Mouse (Mus musculus): ENCODE measurements at regions not wholly inside any gene's neighbourhood (a gene's known extent, or its start where the extent isn't known, plus 50 kb on each side); places are given as distances from the start of the nearest gene placed in this dataset.

GRCm38 (mm10) chr9:61554611-61555010, 182.4 kb downstream of the Tle3 start:
- no peak for DNase-seq

DNA sequence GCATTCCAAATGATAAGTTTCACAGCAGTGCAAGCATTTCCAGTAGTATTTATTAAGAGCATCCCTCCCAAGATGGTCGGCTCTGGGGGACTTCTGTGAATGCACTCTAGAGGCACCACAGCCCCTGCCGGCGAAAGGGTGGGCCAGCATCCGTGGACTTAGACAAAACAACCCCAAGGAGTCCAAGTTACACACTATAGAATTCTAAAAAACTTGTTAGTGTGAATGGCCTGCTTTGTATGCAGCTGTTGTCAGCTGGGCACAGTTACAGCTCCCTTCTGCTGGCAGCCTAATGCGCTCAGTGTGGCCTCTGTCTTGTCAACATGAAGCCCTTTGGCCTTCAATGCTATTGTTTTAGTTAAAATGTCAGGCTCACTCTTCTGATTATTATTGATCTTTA, 181.5 kb downstream of the Tle3 start:
- DNase-seq: no peak

DNA sequence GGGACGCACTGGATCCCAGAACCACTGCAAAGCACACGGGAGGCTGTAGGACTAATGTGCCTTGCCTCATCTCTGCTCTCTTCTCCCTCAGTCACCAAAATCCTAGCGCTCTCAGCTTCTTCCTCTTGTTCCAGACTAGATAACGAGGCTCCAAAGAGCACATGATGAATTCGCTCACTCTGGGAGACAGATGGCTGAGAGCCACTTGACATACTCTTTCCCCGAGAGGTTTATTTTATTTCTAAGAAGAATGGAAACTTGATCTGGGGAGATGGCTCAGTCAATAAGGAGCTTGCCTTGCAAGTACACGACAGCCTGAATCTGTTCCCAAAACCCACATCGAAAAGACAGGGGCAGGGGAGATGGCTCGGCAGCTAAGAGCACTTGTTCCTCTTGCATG, 179.2 kb downstream of the Tle3 start:
- DNase-seq: no peak

DNA sequence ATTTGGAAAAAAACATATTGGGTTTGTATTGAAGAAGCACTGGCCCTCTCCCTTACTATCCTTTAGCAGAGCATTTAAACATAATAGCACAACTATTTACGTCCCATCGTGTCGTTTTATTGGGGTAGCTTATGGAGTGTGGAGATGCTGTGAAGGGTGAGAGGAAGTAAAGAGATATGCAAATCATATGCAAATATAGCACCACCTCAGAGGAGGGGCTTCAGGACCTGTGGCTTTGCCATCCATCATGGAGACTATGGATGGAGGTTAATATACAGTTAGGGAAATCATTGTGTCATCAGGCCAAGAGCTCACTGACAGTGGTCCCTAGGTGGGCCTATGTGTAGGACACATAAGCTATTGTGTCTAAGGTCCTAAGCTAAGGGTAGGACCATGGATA, 178.2 kb downstream of the Tle3 start:
- no peak for DNase-seq

GRCm38 (mm10) chr9:61549692-61550241, 177.6 kb downstream of the Tle3 start:
- no peak for DNase-seq

- no peak for DNase-seq
Measured at GRCm38 (mm10) chr9:61537316-61538189, 165.4 kb downstream of the Tle3 start.

GRCm38 (mm10) chr9:61533237-61533636, 161.1 kb downstream of the Tle3 start:
- DNase-seq: no peak

GRCm38 (mm10) chr9:61530263-61531045, 158.3 kb downstream of the Tle3 start:
- DNase-seq: no peak

GRCm38 (mm10) chr9:61528286-61528865, 156.2 kb downstream of the Tle3 start:
- no peak for DNase-seq

DNA sequence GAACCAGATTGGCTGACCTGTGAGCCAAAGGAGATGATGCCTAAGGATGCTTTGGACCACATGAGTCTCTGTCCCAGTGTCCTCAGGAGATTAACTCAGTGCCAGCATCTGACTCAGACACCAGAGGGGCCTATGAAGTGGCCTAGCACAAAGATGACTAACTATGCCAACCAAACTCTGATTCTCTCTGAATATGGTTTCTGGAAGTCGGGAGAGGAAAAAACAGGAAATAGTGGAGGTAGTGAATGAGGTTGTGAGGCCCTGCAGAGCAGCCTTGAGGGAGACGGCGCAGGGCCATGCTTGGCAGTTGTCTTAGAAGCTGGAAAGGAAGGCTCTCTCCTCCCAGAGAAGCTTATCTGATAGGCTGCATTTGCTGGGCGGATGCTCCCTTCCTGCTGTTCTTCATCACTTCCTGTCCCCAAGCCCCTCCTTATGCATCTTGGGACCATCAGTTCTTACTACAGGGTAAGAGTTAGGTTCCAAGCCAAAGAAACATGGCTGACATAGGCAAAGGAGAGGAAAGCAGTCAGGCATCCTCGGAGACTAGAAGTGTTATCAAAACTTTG, 155.4 kb downstream of the Tle3 start:
- no peak for DNase-seq

DNA sequence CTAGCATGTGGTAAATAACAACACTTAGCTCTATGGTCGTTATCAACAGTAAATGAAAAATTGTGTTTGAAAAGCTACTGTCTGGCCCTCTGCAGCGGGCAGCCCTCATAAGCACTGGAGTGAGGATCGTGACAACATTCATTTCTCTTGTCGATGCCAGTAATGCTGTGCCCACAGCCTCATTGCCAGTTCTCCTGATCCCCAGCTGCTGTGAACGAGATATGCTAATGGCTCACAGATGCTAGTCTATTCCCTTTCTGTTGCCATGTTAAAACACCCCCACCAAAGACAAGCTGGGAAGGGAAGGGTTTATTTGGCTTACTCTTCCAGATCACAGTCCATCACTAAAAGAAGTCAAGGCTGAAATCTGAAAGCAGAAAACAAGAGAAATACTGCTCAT, 148.0 kb downstream of the Tle3 start:
- no peak for DNase-seq

DNA sequence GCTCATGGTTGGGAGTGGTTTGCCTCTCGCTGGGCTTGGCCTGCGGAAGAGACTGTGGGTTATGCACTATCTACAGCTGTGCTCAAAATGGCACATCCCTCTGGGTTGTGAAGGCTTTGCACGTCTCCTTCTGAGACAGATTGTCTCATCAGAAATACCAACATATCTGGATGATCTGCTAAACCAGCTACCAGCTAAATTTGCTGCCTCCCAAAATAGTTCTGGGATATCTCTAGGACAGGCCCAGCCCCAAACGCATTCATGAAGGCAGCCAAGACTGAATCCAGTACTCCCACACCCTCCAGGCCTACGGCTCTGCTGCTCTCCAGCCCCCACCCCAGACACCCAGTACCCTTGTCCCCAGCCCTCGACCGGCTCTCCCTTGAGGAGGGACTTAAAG, 145.7 kb downstream of the Tle3 start:
- no peak for DNase-seq

DNA sequence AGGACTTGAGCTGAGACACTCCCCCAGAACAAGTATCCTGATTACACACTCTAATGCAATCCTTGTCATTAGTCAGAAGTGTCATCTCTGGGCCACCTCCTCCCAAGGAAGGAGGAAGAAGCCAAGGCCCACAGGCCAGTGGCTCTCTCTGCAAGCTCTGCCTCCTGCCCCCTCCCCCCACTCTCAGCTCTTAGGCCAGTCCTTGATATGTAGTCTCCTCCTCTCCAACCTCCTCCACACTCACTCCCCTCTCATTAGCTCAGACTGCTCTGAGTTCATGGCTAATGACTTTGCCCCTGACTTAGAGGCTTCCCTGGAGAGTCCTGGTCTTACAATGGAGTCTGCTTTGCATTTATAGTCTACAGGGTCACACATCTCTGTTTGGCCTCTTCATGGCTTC, 139.3 kb downstream of the Tle3 start:
- no peak for DNase-seq

DNA sequence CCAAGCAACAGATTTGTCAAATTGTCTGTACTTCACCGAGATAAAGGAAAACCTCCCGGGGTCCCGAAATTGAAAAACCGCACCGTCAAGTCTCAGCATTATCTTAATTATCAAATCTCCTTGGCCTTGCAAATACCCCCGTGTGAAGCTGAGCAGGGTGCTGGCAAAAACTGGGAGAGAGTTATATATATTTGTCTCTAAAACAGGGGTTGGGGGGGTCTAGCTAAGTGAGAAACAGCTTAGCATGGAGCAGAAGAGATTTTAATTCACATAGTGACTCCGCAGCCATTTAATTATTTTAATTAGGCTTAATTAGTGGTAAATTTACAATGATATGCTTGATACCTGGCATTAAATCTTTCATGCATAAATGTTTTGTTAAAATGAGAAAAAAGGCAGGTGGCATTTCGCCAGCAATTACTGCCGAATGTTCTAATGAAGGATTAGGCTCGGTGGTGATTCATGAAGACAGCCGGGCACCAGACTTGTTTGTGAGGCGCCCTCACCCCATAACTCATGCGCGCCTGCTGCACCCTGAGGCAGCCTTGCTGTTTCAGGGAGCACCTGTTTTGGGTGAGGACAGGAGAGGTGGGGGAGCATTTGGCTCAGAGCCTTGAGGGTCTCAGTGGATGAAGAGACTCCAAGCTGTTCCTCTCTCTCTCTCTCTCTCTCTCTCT, 138.2 kb downstream of the Tle3 start:
- DNase-seq: peak in 1 of 2 experiments; percentile 16

DNA sequence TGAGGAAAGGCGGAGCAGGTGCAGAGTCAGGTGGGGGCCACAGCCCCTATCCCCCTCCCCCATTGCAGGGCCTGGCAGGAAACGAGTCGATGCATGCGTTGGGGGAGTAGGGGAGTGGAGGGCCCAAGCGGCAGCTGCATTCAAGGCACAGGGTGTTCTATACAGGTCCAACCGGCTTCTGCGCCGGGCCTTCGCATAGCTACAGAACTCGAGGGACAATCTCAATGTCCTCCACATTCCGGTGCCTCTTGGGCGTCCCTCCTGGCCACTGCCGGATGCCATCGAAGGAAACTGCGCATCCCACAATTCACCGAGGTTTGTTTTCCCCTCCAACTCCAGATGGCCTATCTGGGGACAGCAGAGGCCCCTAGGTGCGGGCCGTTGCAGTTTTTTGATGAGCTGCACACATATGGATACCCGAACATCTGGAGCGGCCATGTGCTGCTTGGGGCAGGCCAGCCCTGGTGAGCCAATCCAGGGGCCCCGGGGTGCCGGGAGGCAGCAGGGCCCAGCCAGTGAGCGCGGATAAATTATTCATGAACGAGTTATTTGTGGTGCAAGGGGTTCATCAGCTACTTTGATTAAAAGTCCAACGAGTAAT, 137.5 kb downstream of the Tle3 start:
- DNase-seq: peak; percentile 24 to 66

GRCm38 (mm10) chr9:61509091-61509490, 136.9 kb downstream of the Tle3 start:
- no peak for DNase-seq

DNA sequence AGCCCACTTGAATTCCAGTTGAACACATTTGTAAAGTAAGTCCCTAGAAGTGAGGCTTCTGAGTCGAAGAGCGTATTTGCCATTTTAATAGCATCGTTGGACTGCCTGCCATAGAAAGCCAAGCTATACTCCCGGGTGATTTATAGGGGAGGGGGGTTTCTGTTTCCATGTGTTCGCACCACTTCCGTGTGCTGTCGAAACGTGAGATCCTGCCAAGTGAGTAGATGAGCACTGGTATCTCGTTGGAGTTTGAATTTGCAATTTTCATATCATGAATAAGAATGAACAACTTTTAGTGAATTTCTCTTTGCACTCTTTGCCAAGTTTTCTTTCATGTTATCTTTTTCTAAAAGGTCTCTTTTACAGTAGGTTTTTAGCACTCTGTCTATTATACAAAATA, 128.7 kb downstream of the Tle3 start:
- DNase-seq: no peak

DNA sequence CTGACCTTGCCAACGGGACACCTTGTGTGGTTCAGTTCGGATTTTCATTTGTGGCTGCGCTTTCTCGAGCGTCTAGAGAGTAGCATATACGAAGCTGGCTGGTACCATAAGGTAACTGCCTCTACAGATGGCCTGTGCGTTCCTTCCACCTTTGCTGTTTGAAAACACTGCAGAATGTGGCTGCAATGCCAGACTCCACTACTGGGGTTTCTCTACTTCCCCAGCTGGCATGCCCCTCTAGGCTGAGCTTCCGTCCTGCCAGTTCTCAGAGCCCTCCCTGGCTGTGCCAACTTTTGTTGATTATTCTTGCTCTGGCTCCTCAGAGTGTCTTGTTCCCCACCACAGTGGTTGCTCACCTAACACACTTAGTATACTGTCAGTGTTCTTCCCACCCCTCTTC, 120.7 kb downstream of the Tle3 start:
- DNase-seq: no peak

- no peak for DNase-seq
Measured at GRCm38 (mm10) chr9:61491131-61491712, 119.1 kb downstream of the Tle3 start.

GRCm38 (mm10) chr9:61489983-61490382, 117.8 kb downstream of the Tle3 start:
- DNase-seq: no peak

- DNase-seq: no peak
Measured at GRCm38 (mm10) chr9:61489147-61489546, 117.0 kb downstream of the Tle3 start.

- DNase-seq: no peak
Measured at GRCm38 (mm10) chr9:61487824-61488223, 115.7 kb downstream of the Tle3 start.

Measured in thymus, postnatal 36 days (tissue).